Mouse (Mus musculus): Measurements from ENCODE around the gene Eml3. TPM values are rescaled to one million over a fixed set of nuclear protein-coding genes. Genes with fewer than 3 reads are reported as not detected.

The Eml3 gene
- total RNA-seq, 4 experiments from 2014 or later = 12.6 to 15.3 (median 13.8) TPM

GRCm38 (mm10) chr19:8985891-8986290 lies 56.5 kb downstream of the Eml3 start:
- no peak for DNase-seq (ENCODE audit: low spot score in 2 of 2)

GRCm38 (mm10) chr19:8987816-8988215 lies 58.5 kb downstream of the Eml3 start:
- no peak for DNase-seq (ENCODE audit: low spot score in 2 of 2)

- no peak for DNase-seq (ENCODE audit: low spot score in 2 of 2)
These were observed 59.2 kb downstream of the Eml3 start for GRCm38 (mm10) chr19:8988346-8989065.

GRCm38 (mm10) chr19:8989066-8989566 lies 59.8 kb downstream of the Eml3 start, which contains the start of gene Ahnak:
Gene Ahnak, plus strand, starts transcription at chr19:8989284.
- DNase-seq (ENCODE audit: low spot score in 2 of 2) = no peak

- DNase-seq (ENCODE audit: low spot score in 2 of 2) = no peak
These were observed 60.4 kb downstream of the Eml3 start for GRCm38 (mm10) chr19:8989567-8990431.

- no peak for DNase-seq (ENCODE audit: low spot score in 2 of 2)
These were observed 61.2 kb downstream of the Eml3 start for GRCm38 (mm10) chr19:8990432-8991102.

Small RNAs within 50 kb of the gene (microRNA-seq; reads per million reads assigned to microRNA genes)
- gene Mir5136 = 0 to 0.66 reads per million in 2 experiments

Other genes starting within 250 kb of the Eml3 start
- gene Slc3a2, start 206.2 kb upstream of the Eml3 start, total RNA-seq (2022) = 100 to 1,000 TPM; 147 to 155 (median 150) TPM
- 10 to 100 TPM; 43.0 to 47.5 (median 45.1) TPM for gene Wdr74, start 193.7 kb upstream of the Eml3 start, total RNA-seq (2022)
- gene 1700092M07Rik, start 188.8 kb upstream of the Eml3 start, total RNA-seq (2022) = 1 to 10 TPM in 2 of 4 experiments, not detected in 2; 1.4 to 2.0 TPM
- 10 to 100 TPM; 59.6 to 66.4 (median 65.6) TPM for gene Stx5a, start 188.1 kb upstream of the Eml3 start, total RNA-seq (2022)
- gene Nxf1, start 172.5 kb upstream of the Eml3 start, total RNA-seq (2022) = 10 to 100 TPM; 77.1 to 88.0 (median 80.2) TPM
- gene Tmem223, start 158.6 kb upstream of the Eml3 start, total RNA-seq (2022) = 10 to 100 TPM; 58.9 to 78.6 (median 67.2) TPM
- 10 to 100 TPM; 11.3 to 14.6 (median 12.4) TPM for gene Tmem179b, start 155.1 kb upstream of the Eml3 start, total RNA-seq (2022)
- 10 to 100 TPM; 13.7 to 18.1 (median 15.9) TPM for gene Taf6l, start 143.1 kb upstream of the Eml3 start, total RNA-seq (2022)
- gene Polr2g, start 131.0 kb upstream of the Eml3 start, total RNA-seq (2022) = 100 to 1,000 TPM; 107 to 116 (median 109) TPM
- 1 to 10 TPM; 4.9 to 7.3 (median 5.8) TPM for gene Zbtb3, start 127.0 kb upstream of the Eml3 start, total RNA-seq (2022)
- gene Ttc9c, start 110.2 kb upstream of the Eml3 start, total RNA-seq (2022) = 10 to 100 TPM; 38.5 to 40.8 (median 39.2) TPM
- 100 to 1,000 TPM; 113 to 120 (median 118) TPM for gene Hnrnpul2, start 109.5 kb upstream of the Eml3 start, total RNA-seq (2022)
- gene AC129217.1, start 99.8 kb upstream of the Eml3 start, total RNA-seq (2022) = not detected
- gene Bscl2, start 92.1 kb upstream of the Eml3 start, total RNA-seq (2022) = 100 to 1,000 TPM; 100 to 111 (median 105) TPM
- 100 to 1,000 TPM; 153 to 200 (median 171) TPM for gene Gng3, start 90.4 kb upstream of the Eml3 start, total RNA-seq (2022)
- gene Lrrn4cl, start 78.8 kb upstream of the Eml3 start, total RNA-seq (2022) = 1 to 10 TPM in 2 of 4 experiments, under 1 TPM in 2; 0.68 to 1.5 (median 0.96) TPM
- 100 to 1,000 TPM; 110 to 127 (median 113) TPM for gene Ubxn1, start 58.1 kb upstream of the Eml3 start, total RNA-seq (2022)
- 10 to 100 TPM; 30.4 to 37.2 (median 33.3) TPM for gene Uqcc3, start 48.6 kb upstream of the Eml3 start, total RNA-seq (2022)
- 1 to 10 TPM; 4.7 to 9.0 (median 6.3) TPM for gene Lbhd1, start 45.8 kb upstream of the Eml3 start, total RNA-seq (2022)
- not detected for gene Gm49403, start 45.6 kb upstream of the Eml3 start, total RNA-seq (2022)
- gene 1810009A15Rik, start 40.7 kb upstream of the Eml3 start, total RNA-seq (2022) = 10 to 100 TPM; 20.8 to 25.2 (median 21.8) TPM
- 1 to 10 TPM; 1.4 to 5.6 (median 2.6) TPM for gene Gm49416, start 40.6 kb upstream of the Eml3 start, total RNA-seq (2022)
- gene Ints5, start 36.5 kb upstream of the Eml3 start, total RNA-seq (2022) = 10 to 100 TPM; 21.7 to 24.9 (median 22.1) TPM
- 100 to 1,000 TPM in 3 of 4 experiments, 10 to 100 TPM in 1; 100.0 to 104 (median 103) TPM for gene Ganab, start 31.5 kb upstream of the Eml3 start, total RNA-seq (2022)
- gene B3gat3, start 9.2 kb upstream of the Eml3 start, total RNA-seq (2022) = 100 to 1,000 TPM; 155 to 175 (median 172) TPM
- gene Rom1, start 196 bp upstream of the Eml3 start, total RNA-seq (2022) = 10 to 100 TPM in 1 of 4 experiments, 1 to 10 TPM in 3; 7.9 to 10.1 (median 8.9) TPM
- gene Mta2, start 12.3 kb downstream of the Eml3 start, total RNA-seq (2022) = 10 to 100 TPM; 46.8 to 53.8 (median 50.4) TPM
- gene Tut1, start 24.3 kb downstream of the Eml3 start, total RNA-seq (2022) = 10 to 100 TPM; 20.5 to 26.0 (median 22.1) TPM
- 100 to 1,000 TPM; 224 to 271 (median 243) TPM for gene Eef1g, start 37.5 kb downstream of the Eml3 start, total RNA-seq (2022)
- gene Ahnak, start 59.7 kb downstream of the Eml3 start, total RNA-seq (2022) = 10 to 100 TPM; 24.9 to 29.0 (median 27.5) TPM
- gene Scgb1a1, start 158.4 kb downstream of the Eml3 start, total RNA-seq (2022) = not detected
- 100 to 1,000 TPM; 131 to 150 (median 138) TPM for gene Asrgl1, start 206.1 kb downstream of the Eml3 start, total RNA-seq (2022)

Data from left cerebral cortex, adult 8-10 months (tissue).